Mouse (Mus musculus): ENCODE data around the gene Gm20870. TPM values are rescaled to one million over a fixed set of nuclear protein-coding genes. Genes with fewer than 3 reads are reported as not detected.

The Gm20870 gene
- not detected in 2 replicates for polyA plus RNA-seq (2012; rRNA removed; ENCODE audit: low replicate concordance)

DNA sequence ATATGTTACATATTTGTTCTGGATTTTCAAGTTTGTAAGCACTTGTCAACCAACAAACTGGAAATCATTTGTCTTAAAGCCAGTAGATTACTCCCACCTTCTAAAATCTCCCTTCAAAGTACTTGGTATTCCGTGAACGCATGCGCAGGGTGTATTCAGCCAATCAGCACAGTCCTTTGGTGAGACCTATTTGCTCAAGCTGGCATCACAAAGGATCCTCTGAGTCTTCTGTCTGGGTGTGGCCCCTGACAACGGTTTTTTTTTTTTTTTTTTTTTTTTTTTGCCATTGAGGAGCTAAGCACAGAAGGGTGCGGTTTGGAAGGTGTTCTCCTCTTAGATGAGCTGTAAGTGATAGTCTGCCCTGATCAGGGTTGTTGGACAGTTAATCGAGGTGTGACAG lies at the start of gene Gm20870:
Gene Gm20870 (plus strand): TSS at position 301 of the 400 bp plus-strand sequence.

Other genes with a start within 250 kb of the Gm20870 start
- not detected in 2 replicates for gene Gm20869, start 222.6 kb upstream of the Gm20870 start, polyA plus RNA-seq (2012; rRNA removed; ENCODE audit: low replicate concordance)

Data from mammary gland, adult 2 months (tissue).